Mouse (Mus musculus): Measurements from ENCODE around the gene Ngdn. TPM values are rescaled to one million over a fixed set of nuclear protein-coding genes. Genes with fewer than 3 reads are reported as not detected.

The Ngdn gene
- polyA plus RNA-seq, 1 experiment from 2014 or later: 56.2 TPM

DNA sequence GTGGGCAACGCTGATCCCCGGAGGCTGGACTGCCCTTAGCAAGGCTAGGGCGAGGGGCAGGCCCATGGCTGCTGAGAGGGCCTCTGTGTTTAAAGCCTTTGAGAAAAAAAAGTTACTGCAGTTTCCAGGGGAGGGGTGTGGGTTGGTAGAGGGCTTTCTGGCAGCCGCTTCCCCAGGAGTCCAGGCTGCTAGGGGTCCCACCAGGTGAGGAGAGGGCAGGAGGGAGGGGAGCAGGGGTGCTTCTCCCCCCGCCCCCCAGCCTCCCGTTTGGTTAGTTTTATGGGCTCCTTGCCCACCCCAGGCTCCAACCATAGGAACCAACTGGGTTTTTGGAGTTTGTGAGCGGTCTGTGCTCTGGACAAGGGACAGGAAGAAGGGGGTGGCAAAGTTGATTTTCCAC, 46.6 kb downstream of the Ngdn start:
- Histone ChIP-seq H3K9me3 (replicated peaks) (no peaks in the 10 kb centered on the region), H3K9ac (no peak overlapping the region), H3K36me3 (no peaks in the 10 kb centered on the region), H3K27me3 (peaks cover 25% of the 10 kb centered on the region), H3K4me2 (no peak overlapping the region), H3K4me3 (no peak overlapping the region), H3K4me1 (replicated peaks) (peaks cover 11% of the 10 kb centered on the region), H3K27ac (no peak overlapping the region)
- WGBS: 58% methylated on average over 7 of the region's 7 CpGs
- ATAC-seq (replicated peaks; ENCODE audit: insufficient number of reproducible peaks, insufficient read depth, low FRiP score, low read depth): no peak

DNA sequence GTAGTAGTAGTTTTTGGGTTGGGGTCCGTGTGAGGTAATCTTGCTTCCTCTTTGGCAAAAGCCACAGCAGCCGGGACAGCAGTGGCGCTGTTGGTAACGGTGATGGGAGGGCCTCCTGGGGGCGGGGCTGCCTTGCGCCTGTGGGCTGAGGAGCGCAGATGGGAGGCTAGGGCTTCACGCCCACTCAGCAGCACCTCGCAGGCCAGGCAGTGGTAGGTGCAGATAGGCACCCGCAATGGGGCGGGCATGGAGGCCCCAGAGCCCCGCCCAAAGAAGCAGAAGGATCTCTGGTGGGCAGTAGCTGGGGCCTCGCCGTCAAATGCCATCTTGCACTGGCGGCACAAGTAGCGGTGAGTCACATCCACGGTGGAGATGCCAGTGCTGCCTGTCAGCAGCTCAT, 47.4 kb downstream of the Ngdn start:
- H3K4me3 ChIP-seq: peak overlapping the region; percentile 21
- peaks cover 11% of the 10 kb centered on the region for H3K4me1 ChIP-seq (replicated peaks)
- H3K27ac ChIP-seq: no peak overlapping the region
- H3K27me3 ChIP-seq: peaks cover 25% of the 10 kb centered on the region
- peak overlapping the region; percentile 12; the same call in 1 of the 2 replicates for H3K9ac ChIP-seq
- 8% methylated on average over 17 of the region's 17 CpGs for WGBS
- peak overlapping the region; percentile 55 for H3K4me2 ChIP-seq
- ATAC-seq (replicated peaks; ENCODE audit: insufficient number of reproducible peaks, insufficient read depth, low FRiP score, low read depth): peak; percentile 55; the same call in 1 of the 2 replicates
- no peaks in the 10 kb centered on the region for H3K36me3 ChIP-seq
- no peaks in the 10 kb centered on the region for H3K9me3 ChIP-seq (replicated peaks)

DNA sequence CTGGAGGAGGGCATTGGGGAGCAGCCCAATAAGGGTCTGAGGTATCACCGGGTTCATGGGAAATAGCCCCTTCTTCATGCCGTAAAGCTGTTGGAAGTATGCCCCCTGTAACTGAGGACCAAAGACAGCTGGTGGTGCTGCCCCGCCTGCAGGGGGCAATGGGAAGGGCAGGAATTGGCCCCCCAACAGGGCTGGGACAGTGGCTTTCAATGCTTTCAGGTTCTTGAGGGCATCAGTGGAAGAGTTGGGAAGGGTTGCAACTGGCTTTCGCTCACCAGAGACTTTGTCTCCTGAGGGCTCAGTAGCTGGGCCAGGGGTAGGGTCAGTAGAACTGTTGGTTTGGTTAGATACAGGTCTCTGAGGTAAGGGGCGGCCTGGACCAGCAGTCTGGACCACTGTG, 47.9 kb downstream of the Ngdn start:
- ATAC-seq (replicated peaks; ENCODE audit: insufficient number of reproducible peaks, insufficient read depth, low FRiP score, low read depth): no peak
- Histone ChIP-seq H3K4me1 (replicated peaks) (peaks cover 11% of the 10 kb centered on the region), H3K9ac (0 out of 2 replicates have a peak overlapping the region, but pooled peaks have one; percentile 12), H3K4me3 (no peak overlapping the region), H3K36me3 (no peaks in the 10 kb centered on the region), H3K9me3 (replicated peaks) (no peaks in the 10 kb centered on the region), H3K27me3 (peaks cover 25% of the 10 kb centered on the region), H3K27ac (no peak overlapping the region), H3K4me2 (peak overlapping the region; percentile 55; the same call in 1 of the 2 replicates)
- WGBS: 73% methylated on average over 5 of the region's 5 CpGs

GRCm38 (mm10) chr14:55063581-55064381, 48.5 kb downstream of the Ngdn start:
- H3K4me1 ChIP-seq (replicated peaks): peaks cover 11% of the 10 kb centered on the region
- no peak overlapping the region for H3K9ac ChIP-seq
- H3K27ac ChIP-seq: no peak overlapping the region
- peaks cover 25% of the 10 kb centered on the region for H3K27me3 ChIP-seq
- no peaks in the 10 kb centered on the region for H3K36me3 ChIP-seq
- no peak overlapping the region for H3K4me2 ChIP-seq
- 77% methylated on average over 22 of the region's 22 CpGs for WGBS
- no peaks in the 10 kb centered on the region for H3K9me3 ChIP-seq (replicated peaks)
- no peak for ATAC-seq (replicated peaks; ENCODE audit: insufficient number of reproducible peaks, insufficient read depth, low FRiP score, low read depth)
- no peak overlapping the region for H3K4me3 ChIP-seq

DNA sequence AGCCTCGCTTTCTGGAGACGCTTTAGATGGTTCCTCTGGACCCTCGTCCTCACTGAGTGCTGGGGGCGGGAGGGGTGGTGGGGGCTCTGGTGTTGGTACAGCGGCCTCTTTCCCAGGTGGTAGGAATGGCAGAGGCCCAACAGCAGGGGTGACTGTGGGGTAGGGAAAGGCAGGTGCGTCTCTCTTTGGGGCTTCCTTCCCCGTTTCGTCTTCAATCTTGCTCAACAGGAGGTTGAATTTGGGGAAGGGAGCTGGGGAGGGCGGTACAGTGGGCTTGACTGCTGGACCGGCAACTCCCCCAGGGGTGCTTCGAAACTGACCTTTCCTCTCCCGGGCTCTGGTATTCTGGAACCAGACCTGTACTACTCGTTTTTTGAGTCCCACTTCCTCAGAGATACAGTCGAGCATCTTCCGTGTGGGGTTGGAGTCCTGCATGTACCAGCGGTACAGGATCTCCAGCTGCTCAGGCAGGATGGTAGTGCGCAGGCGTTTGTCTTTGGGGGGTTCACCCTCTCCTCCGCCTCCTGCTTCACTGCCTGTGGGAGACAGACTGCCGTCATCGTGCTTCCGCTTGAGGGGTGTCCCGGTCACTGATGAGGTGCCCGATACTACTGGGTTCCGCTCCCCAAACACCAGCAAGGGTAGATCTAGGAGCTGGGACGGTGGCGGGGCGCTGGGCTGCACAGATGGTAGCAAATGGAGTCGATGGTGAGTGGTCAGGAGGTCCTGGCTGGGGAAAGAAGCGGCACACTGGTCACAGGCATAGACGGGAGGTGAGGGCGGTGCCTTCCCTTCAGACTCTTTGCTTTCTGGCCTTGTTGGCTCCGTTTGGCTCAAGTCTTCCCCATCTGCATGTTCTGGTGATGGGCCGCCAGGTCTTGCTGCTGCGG, 49.5 kb downstream of the Ngdn start:
- H3K36me3 ChIP-seq: no peaks in the 10 kb centered on the region
- peaks cover 25% of the 10 kb centered on the region for H3K27me3 ChIP-seq
- no peaks in the 10 kb centered on the region for H3K9me3 ChIP-seq (replicated peaks)
- WGBS: 65% methylated on average over 35 of the region's 35 CpGs
- H3K4me3 ChIP-seq: no peak overlapping the region
- no peak overlapping the region for H3K4me2 ChIP-seq
- H3K4me1 ChIP-seq (replicated peaks): peaks cover 11% of the 10 kb centered on the region
- no peak overlapping the region for H3K9ac ChIP-seq
- ATAC-seq (replicated peaks; ENCODE audit: insufficient number of reproducible peaks, insufficient read depth, low FRiP score, low read depth): no peak
- H3K27ac ChIP-seq: no peak overlapping the region

GRCm38 (mm10) chr14:55065391-55065790, 50.1 kb downstream of the Ngdn start:
- no peak overlapping the region for H3K27ac ChIP-seq
- H3K27me3 ChIP-seq: peaks cover 25% of the 10 kb centered on the region
- no peak for ATAC-seq (replicated peaks; ENCODE audit: insufficient number of reproducible peaks, insufficient read depth, low FRiP score, low read depth)
- no peak overlapping the region for H3K4me2 ChIP-seq
- peaks cover 11% of the 10 kb centered on the region for H3K4me1 ChIP-seq (replicated peaks)
- no peaks in the 10 kb centered on the region for H3K9me3 ChIP-seq (replicated peaks)
- H3K4me3 ChIP-seq: no peak overlapping the region
- H3K36me3 ChIP-seq: no peaks in the 10 kb centered on the region
- 79% methylated on average over 13 of the region's 13 CpGs for WGBS
- H3K9ac ChIP-seq: no peak overlapping the region

DNA sequence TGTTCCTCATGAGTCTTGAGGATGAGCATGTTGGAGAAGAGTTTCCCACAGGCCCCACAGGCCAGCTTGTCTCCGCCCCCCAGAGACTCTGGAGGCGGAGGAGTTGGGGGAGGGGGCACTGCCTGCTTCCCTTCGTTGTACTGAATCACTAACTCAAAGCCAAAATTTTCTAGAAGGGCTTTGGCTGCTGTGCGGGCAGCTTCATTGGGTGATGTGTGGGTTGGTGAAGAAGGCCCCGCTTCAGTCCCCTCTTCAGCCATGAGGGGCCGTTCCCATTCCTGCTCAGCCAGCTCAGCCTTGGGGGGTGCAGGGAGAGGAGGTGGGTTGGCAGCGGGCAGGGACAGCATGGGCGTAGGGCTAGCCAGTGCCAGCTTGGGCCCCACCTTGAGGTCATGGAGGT, 50.8 kb downstream of the Ngdn start:
- no peak overlapping the region for H3K4me3 ChIP-seq
- H3K36me3 ChIP-seq: no peaks in the 10 kb centered on the region
- no peak overlapping the region for H3K4me2 ChIP-seq
- H3K27me3 ChIP-seq: peaks cover 25% of the 10 kb centered on the region
- ATAC-seq (replicated peaks; ENCODE audit: insufficient number of reproducible peaks, insufficient read depth, low FRiP score, low read depth): no peak
- no peak overlapping the region for H3K27ac ChIP-seq
- no peaks in the 10 kb centered on the region for H3K9me3 ChIP-seq (replicated peaks)
- H3K4me1 ChIP-seq (replicated peaks): peaks cover 11% of the 10 kb centered on the region
- H3K9ac ChIP-seq: no peak overlapping the region
- whole genome bisulfite sequencing: 82% methylated on average over 8 of the region's 8 CpGs

GRCm38 (mm10) chr14:55071756-55072155, 56.5 kb downstream of the Ngdn start:
- no peaks in the 10 kb centered on the region for H3K9me3 ChIP-seq (replicated peaks)
- no peak overlapping the region for H3K4me2 ChIP-seq
- no peak overlapping the region for H3K27ac ChIP-seq
- H3K36me3 ChIP-seq: no peaks in the 10 kb centered on the region
- 27% methylated on average over 19 of the region's 19 CpGs for WGBS
- peaks cover 23% of the 10 kb centered on the region for H3K27me3 ChIP-seq
- peaks cover 13% of the 10 kb centered on the region for H3K4me1 ChIP-seq (replicated peaks)
- H3K4me3 ChIP-seq: peak overlapping the region; percentile 14; the same call in 1 of the 2 replicates
- H3K9ac ChIP-seq: no peak overlapping the region; the same call in 1 of the 2 replicates
- no peak for ATAC-seq (replicated peaks; ENCODE audit: insufficient number of reproducible peaks, insufficient read depth, low FRiP score, low read depth)

MicroRNAs encoded within 50 kb of the gene (microRNA counts, 519-probe panel; counts per million panel counts)
- microRNA mmu-miR-208b: 5,247 counts per million, percentile 100 among the panel's probes with 10 or more counts

Small RNA genes lying within 50 kb of the gene (microRNA-seq; reads per million reads assigned to microRNA genes)
- gene Mir208b: 46,369 reads per million, percentile 99 among the genes with 10 or more reads in this experiment

Other genes with a start within 250 kb of the Ngdn start
- 2.8 and 4.4 TPM in 2 replicates for gene Slc7a8, start 233.5 kb upstream of the Ngdn start, polyA plus RNA-seq (2015; fragmentation: Nextera tagmentation; extraction: Ambion mirVana)
- not detected in 2 replicates for gene Rnf212b, start 201.3 kb upstream of the Ngdn start, polyA plus RNA-seq (2015; fragmentation: Nextera tagmentation; extraction: Ambion mirVana)
- gene Homez, start 144.5 kb upstream of the Ngdn start, polyA plus RNA-seq (2015; fragmentation: Nextera tagmentation; extraction: Ambion mirVana): 5.4 and 7.1 TPM in 2 replicates
- gene Ppp1r3e, start 137.9 kb upstream of the Ngdn start, polyA plus RNA-seq (2015; fragmentation: Nextera tagmentation; extraction: Ambion mirVana): 1.2 and 1.5 TPM in 2 replicates
- 3.3 and 3.4 TPM in 2 replicates for gene Bcl2l2, start 132.1 kb upstream of the Ngdn start, polyA plus RNA-seq (2015; fragmentation: Nextera tagmentation; extraction: Ambion mirVana)
- gene Gm20521, start 132.0 kb upstream of the Ngdn start, polyA plus RNA-seq (2015; fragmentation: Nextera tagmentation; extraction: Ambion mirVana): not detected in 2 replicates
- 56.5 and 73.4 TPM in 2 replicates for gene Pabpn1, start 123.0 kb upstream of the Ngdn start, polyA plus RNA-seq (2015; fragmentation: Nextera tagmentation; extraction: Ambion mirVana)
- 30.2 and 40.9 TPM in 2 replicates for gene Slc22a17, start 102.3 kb upstream of the Ngdn start, polyA plus RNA-seq (2015; fragmentation: Nextera tagmentation; extraction: Ambion mirVana)
- 10.6 and 18.8 TPM in 2 replicates for gene Efs, start 89.3 kb upstream of the Ngdn start, polyA plus RNA-seq (2015; fragmentation: Nextera tagmentation; extraction: Ambion mirVana)
- gene Il25, start 82.8 kb upstream of the Ngdn start, polyA plus RNA-seq (2015; fragmentation: Nextera tagmentation; extraction: Ambion mirVana): not detected in 2 replicates
- gene Cmtm5, start 79.2 kb upstream of the Ngdn start, polyA plus RNA-seq (2015; fragmentation: Nextera tagmentation; extraction: Ambion mirVana): 0.74 and 2.4 TPM in 2 replicates
- gene Myh6, start 48.5 kb upstream of the Ngdn start, polyA plus RNA-seq (2015; fragmentation: Nextera tagmentation; extraction: Ambion mirVana): 2,004 and 2,041 TPM in 2 replicates
- not detected in 2 replicates for gene Gm17428, start 38.5 kb upstream of the Ngdn start, polyA plus RNA-seq (2015; fragmentation: Nextera tagmentation; extraction: Ambion mirVana)
- 4,763 and 4,914 TPM in 2 replicates for gene Myh7, start 20.8 kb upstream of the Ngdn start, polyA plus RNA-seq (2015; fragmentation: Nextera tagmentation; extraction: Ambion mirVana)
- 2.6 and 3.6 TPM in 2 replicates for gene Zfhx2, start 76.9 kb downstream of the Ngdn start, polyA plus RNA-seq (2015; fragmentation: Nextera tagmentation; extraction: Ambion mirVana)
- gene Thtpa, start 79.3 kb downstream of the Ngdn start, polyA plus RNA-seq (2015; fragmentation: Nextera tagmentation; extraction: Ambion mirVana): 13.2 and 15.6 TPM in 2 replicates
- gene Ap1g2, start 91.1 kb downstream of the Ngdn start, polyA plus RNA-seq (2015; fragmentation: Nextera tagmentation; extraction: Ambion mirVana): 8.5 and 12.6 TPM in 2 replicates
- 0.24 and 0.55 TPM in 2 replicates for gene Jph4, start 101.5 kb downstream of the Ngdn start, polyA plus RNA-seq (2015; fragmentation: Nextera tagmentation; extraction: Ambion mirVana)
- 0.14 TPM in 1 of 2 replicates, not detected in the other for gene Dhrs2, start 206.6 kb downstream of the Ngdn start, polyA plus RNA-seq (2015; fragmentation: Nextera tagmentation; extraction: Ambion mirVana)

All from heart, embryonic 15.5 days (tissue).